Mouse (Mus musculus) stomach, embryonic 15.5 days (tissue): ENCODE data around the gene Srpk1. TPM values are rescaled to one million over a fixed set of nuclear protein-coding genes. Genes with fewer than 3 reads are reported as not detected.

ENCODE experiments used
- ATAC-seq: fragments of 200-750 bp; cut with Nextera tagmentation; 2 replicates; pipeline ENCODE4 v1.8.0; 2017; ENCODE audit warnings: low read depth, moderate number of reproducible peaks, moderate TSS enrichment; ENCODE audit not compliant: insufficient read depth, low FRiP score
- H3K27ac ChIP-seq: fragments of 300-500 bp; sonication (generic); 2 replicates; pipeline ENCODE4 v1.5.1; 2015; ENCODE audit warnings: mild to moderate bottlenecking, inconsistent platforms
- H3K27me3 ChIP-seq: fragments of 300-500 bp; sonication (generic); replicated peaks from 2 replicates; pipeline ENCODE4 v1.6.1; 2015; ENCODE audit warnings: inconsistent platforms
- H3K36me3 ChIP-seq: fragments of 300-500 bp; sonication (generic); 2 replicates; pipeline ENCODE4 v1.6.1; 2015; ENCODE audit warnings: inconsistent platforms
- H3K4me1 ChIP-seq: fragments of 300-500 bp; sonication (generic); 2 replicates; pipeline ENCODE4 v1.6.1; 2015; ENCODE audit warnings: inconsistent platforms
- H3K4me2 ChIP-seq: fragments of 300-500 bp; sonication (generic); 2 replicates; pipeline ENCODE4 v1.6.1; 2015; ENCODE audit warnings: mild to moderate bottlenecking, inconsistent platforms
- H3K4me3 ChIP-seq: fragments of 300-500 bp; sonication (generic); replicated peaks from 2 replicates; pipeline ENCODE4 v1.5.1; 2015; ENCODE audit warnings: inconsistent platforms
- H3K9ac ChIP-seq: fragments of 300-500 bp; sonication (generic); 2 replicates; pipeline ENCODE4 v1.6.1; 2015; ENCODE audit warnings: inconsistent platforms
- H3K9me3 ChIP-seq: fragments of 300-500 bp; sonication (generic); 2 replicates; pipeline ENCODE4 v1.6.1; 2016; ENCODE audit warnings: inconsistent platforms
- WGBS: fragments of 180-500 bp; shearing (Covaris S2); methylation state at CpG from one replicate; pipeline ENCODE4 v1.1.7; 2015; 5-methylcytosine and 5-hydroxymethylcytosine counted together
- polyA plus RNA-seq: library from polyadenylated mRNA; unstranded; fragments of >200 nt; fragmentation: Nextera tagmentation; extraction: Ambion mirVana; gene quantifications from 2 replicates; pipeline ENCODE4 v1.2.1, GENCODE M21; 2015

Gene Srpk1
- polyA plus RNA-seq, 1 experiment from 2014 or later = 75.1 TPM

DNA sequence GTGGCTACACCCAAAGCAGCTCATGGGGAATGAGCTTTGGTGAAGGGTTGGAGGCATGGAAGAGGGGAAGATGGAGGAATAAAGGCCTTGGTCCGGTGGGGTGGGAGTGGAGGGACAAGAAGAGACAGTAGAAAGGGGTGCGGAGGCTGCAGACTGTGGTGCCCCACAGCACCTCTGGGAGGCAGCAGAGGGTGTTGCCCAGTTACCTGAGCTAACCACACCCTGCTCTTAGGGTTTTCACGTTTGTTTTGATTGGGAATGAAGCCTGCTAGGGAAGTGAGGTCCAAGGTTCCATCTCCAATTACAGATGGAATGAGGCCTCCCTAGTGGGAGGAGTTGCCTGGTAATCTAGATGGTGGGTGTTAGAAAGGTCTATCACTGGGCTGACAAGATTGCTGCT lies 6.6 kb upstream of the Srpk1 start:
- Histone ChIP-seq H3K27ac (no peak overlapping the region), H3K9ac (no peak overlapping the region), H3K4me1 (no peaks in the 10 kb centered on the region; the same call in 1 of the 2 replicates), H3K4me3 (no peak overlapping the region), H3K36me3 (no peaks in the 10 kb centered on the region), H3K9me3 (no peaks in the 10 kb centered on the region), H3K27me3 (no peaks in the 10 kb centered on the region), H3K4me2 (no peak overlapping the region)
- 46% methylated on average over 3 of the region's 3 CpGs for WGBS
- no peak for ATAC-seq

- Histone ChIP-seq H3K4me2 (no peak overlapping the region), H3K27ac (no peak overlapping the region), H3K9ac (no peak overlapping the region), H3K4me3 (no peak overlapping the region), H3K36me3 (no peaks in the 10 kb centered on the region), H3K4me1 (no peaks in the 10 kb centered on the region; the same call in 1 of the 2 replicates), H3K27me3 (no peaks in the 10 kb centered on the region), H3K9me3 (no peaks in the 10 kb centered on the region)
- 30% methylated on average over 10 of the region's 10 CpGs for WGBS
- ATAC-seq = peak; percentile 58; the same call in 1 of the 2 replicates
Observed at GRCm38 (mm10) chr17:28628248-28629124, 6.0 kb upstream of the Srpk1 start.

DNA sequence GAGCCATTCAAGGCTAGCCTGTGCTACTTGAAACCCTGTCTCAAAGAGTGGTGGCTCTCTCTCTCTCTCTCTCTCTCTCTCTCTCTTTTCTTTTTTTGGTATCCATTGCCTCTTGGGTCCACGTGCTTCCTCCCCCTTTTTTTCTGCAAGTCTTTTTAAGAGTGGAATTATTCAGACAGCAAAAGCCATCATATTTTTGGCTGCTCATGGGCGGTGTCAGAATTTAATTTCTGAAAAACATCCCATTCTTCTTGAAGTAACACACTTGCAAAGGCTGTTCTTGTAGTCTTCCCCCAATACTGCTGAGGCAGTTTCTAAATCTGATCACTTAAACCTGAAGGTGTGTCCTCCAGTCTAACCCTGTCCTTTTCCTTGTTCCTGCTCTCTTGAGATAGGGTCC lies 4.4 kb upstream of the Srpk1 start:
- no peak overlapping the region for H3K4me2 ChIP-seq
- no peak overlapping the region for H3K4me3 ChIP-seq
- no peak overlapping the region for H3K9ac ChIP-seq
- ATAC-seq = no peak
- 77% methylated on average over 2 of the region's 2 CpGs for WGBS
- H3K9me3 ChIP-seq = no peaks in the 10 kb centered on the region
- H3K27ac ChIP-seq = no peak overlapping the region
- H3K4me1 ChIP-seq = no peaks in the 10 kb centered on the region; the same call in 1 of the 2 replicates
- H3K27me3 ChIP-seq = no peaks in the 10 kb centered on the region
- no peaks in the 10 kb centered on the region for H3K36me3 ChIP-seq

GRCm38 (mm10) chr17:28625327-28625726 lies 2.8 kb upstream of the Srpk1 start:
- Histone ChIP-seq H3K9me3 (no peaks in the 10 kb centered on the region), H3K36me3 (no peaks in the 10 kb centered on the region), H3K27ac (no peak overlapping the region), H3K4me2 (no peak overlapping the region), H3K27me3 (no peaks in the 10 kb centered on the region), H3K4me3 (no peak overlapping the region), H3K4me1 (peaks cover 10% of the 10 kb centered on the region), H3K9ac (no peak overlapping the region)
- 87% methylated on average over 15 of the region's 15 CpGs for WGBS
- no peak for ATAC-seq

- no peak overlapping the region for H3K9ac ChIP-seq
- peaks cover 3% of the 10 kb centered on the region; the same call in 1 of the 2 replicates for H3K36me3 ChIP-seq
- no peak overlapping the region for H3K4me3 ChIP-seq
- WGBS = 69% methylated on average over 2 of the region's 2 CpGs
- H3K4me1 ChIP-seq = peaks cover 10% of the 10 kb centered on the region
- no peak for ATAC-seq
- no peaks in the 10 kb centered on the region for H3K27me3 ChIP-seq
- no peaks in the 10 kb centered on the region for H3K9me3 ChIP-seq
- no peak overlapping the region for H3K27ac ChIP-seq
- H3K4me2 ChIP-seq = no peak overlapping the region
Observed at GRCm38 (mm10) chr17:28624841-28625240, 2.3 kb upstream of the Srpk1 start.

- H3K9me3 ChIP-seq = no peaks in the 10 kb centered on the region
- H3K4me2 ChIP-seq = peak overlapping the region; percentile 76
- H3K27me3 ChIP-seq = no peaks in the 10 kb centered on the region
- ATAC-seq = peak; percentile 72
- H3K27ac ChIP-seq = peak overlapping the region; percentile 91
- peaks cover 5% of the 10 kb centered on the region; the same call in 1 of the 2 replicates for H3K36me3 ChIP-seq
- peak overlapping the region; percentile 95 for H3K9ac ChIP-seq
- under 1% methylated on average over 72 of the region's 78 CpGs for WGBS
- H3K4me1 ChIP-seq = peaks cover 14% of the 10 kb centered on the region
- peak overlapping the region; percentile 99 for H3K4me3 ChIP-seq
Observed at GRCm38 (mm10) chr17:28621381-28622299, 869 bp downstream of the Srpk1 start.

DNA sequence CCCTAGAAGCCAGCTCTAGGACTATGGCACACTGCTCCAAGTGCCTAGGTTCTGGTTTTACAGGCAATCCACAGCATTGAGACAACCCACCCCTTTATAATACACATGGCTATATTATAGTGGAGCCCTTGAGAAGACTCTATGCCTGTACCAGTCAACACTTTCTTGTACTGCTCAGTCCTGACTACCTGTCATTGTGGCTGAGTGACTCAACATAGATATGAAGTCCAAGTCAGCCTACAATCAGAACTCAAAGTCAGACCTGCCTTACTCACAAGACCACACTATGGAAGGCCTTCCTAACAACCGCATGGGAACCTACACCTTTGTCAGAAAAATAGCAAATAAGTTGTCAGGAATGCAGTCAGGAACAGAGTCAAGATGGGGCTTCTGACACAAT lies 3.7 kb downstream of the Srpk1 start:
- Histone ChIP-seq H3K27ac (no peak overlapping the region), H3K4me2 (no peak overlapping the region), H3K27me3 (no peaks in the 10 kb centered on the region), H3K36me3 (peaks cover 13% of the 10 kb centered on the region; the same call in 1 of the 2 replicates), H3K9ac (no peak overlapping the region), H3K4me3 (no peak overlapping the region), H3K9me3 (no peaks in the 10 kb centered on the region), H3K4me1 (peaks cover 14% of the 10 kb centered on the region)
- 98% methylated on average over 1 of the region's 1 CpGs for WGBS
- no peak for ATAC-seq

GRCm38 (mm10) chr17:28618124-28618523 lies 4.4 kb downstream of the Srpk1 start:
- no peak overlapping the region for H3K9ac ChIP-seq
- H3K9me3 ChIP-seq = no peaks in the 10 kb centered on the region
- no peak for ATAC-seq
- no peak overlapping the region for H3K4me2 ChIP-seq
- WGBS = 64% methylated on average over 7 of the region's 7 CpGs
- no peak overlapping the region for H3K27ac ChIP-seq
- no peak overlapping the region for H3K4me3 ChIP-seq
- H3K27me3 ChIP-seq = no peaks in the 10 kb centered on the region
- peaks cover 13% of the 10 kb centered on the region; the same call in 1 of the 2 replicates for H3K36me3 ChIP-seq
- peaks cover 14% of the 10 kb centered on the region for H3K4me1 ChIP-seq

DNA sequence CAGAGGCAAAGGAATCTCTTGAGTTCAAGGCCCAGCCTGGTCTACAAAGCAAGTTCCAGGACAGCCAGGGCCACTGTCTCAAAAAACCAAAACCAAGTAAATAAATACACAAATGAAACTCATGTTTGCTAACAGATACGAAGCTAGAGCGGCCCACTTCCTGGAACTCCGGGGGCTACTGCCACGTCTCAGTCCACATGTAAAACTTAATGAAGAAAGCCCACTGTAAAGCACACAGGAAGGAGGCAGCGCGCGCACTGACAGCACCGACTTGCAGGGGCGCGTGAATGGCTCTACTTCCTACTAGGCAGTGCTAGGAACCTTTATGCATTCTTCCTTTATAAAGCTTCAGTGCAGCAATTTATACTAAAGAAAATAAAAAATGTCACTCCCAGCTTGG lies 4.9 kb downstream of the Srpk1 start:
- no peak overlapping the region for H3K4me3 ChIP-seq
- 76% methylated on average over 10 of the region's 10 CpGs for WGBS
- no peak overlapping the region for H3K27ac ChIP-seq

GRCm38 (mm10) chr17:28615332-28615731 lies 7.2 kb downstream of the Srpk1 start:
- H3K9me3 ChIP-seq = no peaks in the 10 kb centered on the region
- no peak for ATAC-seq
- peaks cover 13% of the 10 kb centered on the region; the same call in 1 of the 2 replicates for H3K36me3 ChIP-seq
- H3K4me1 ChIP-seq = 0 out of 2 replicates have a peak, but pooled peaks cover 4% of the 10 kb centered on the region
- H3K27me3 ChIP-seq = no peaks in the 10 kb centered on the region
- 87% methylated on average over 4 of the region's 4 CpGs for WGBS
- H3K4me2 ChIP-seq = no peak overlapping the region
- H3K9ac ChIP-seq = no peak overlapping the region
- H3K4me3 ChIP-seq = no peak overlapping the region
- H3K27ac ChIP-seq = no peak overlapping the region

More for the DNA sequence above, 4.9 kb downstream of the Srpk1 start:
- no peak for ATAC-seq
- H3K9me3 ChIP-seq = no peaks in the 10 kb centered on the region
- H3K27me3 ChIP-seq = no peaks in the 10 kb centered on the region
- peaks cover 13% of the 10 kb centered on the region; the same call in 1 of the 2 replicates for H3K36me3 ChIP-seq
- peaks cover 14% of the 10 kb centered on the region for H3K4me1 ChIP-seq
- H3K4me2 ChIP-seq = no peak overlapping the region
- no peak overlapping the region for H3K9ac ChIP-seq

- WGBS = 82% methylated on average over 6 of the region's 6 CpGs
Observed at GRCm38 (mm10) chr17:28613096-28613495, 9.4 kb downstream of the Srpk1 start.

More at GRCm38 (mm10) chr17:28613096-28613495, 9.4 kb downstream of the Srpk1 start:
- Histone ChIP-seq H3K27me3 (no peaks in the 10 kb centered on the region), H3K4me2 (no peak overlapping the region), H3K9me3 (no peaks in the 10 kb centered on the region), H3K4me3 (no peak overlapping the region), H3K4me1 (0 out of 2 replicates have a peak, but pooled peaks cover 4% of the 10 kb centered on the region), H3K9ac (no peak overlapping the region), H3K36me3 (peaks cover 8% of the 10 kb centered on the region; the same call in 1 of the 2 replicates), H3K27ac (no peak overlapping the region)
- no peak for ATAC-seq
